Mouse (Mus musculus): ENCODE measurements around the gene Tcte1. TPM values are rescaled to one million over a fixed set of nuclear protein-coding genes. Genes with fewer than 3 reads are reported as not detected.

The Tcte1 gene
- polyA plus RNA-seq, 1 experiment from 2014 or later: 5.2 TPM

GRCm38 (mm10) chr17:45542129-45542528, 18.9 kb downstream of the Tcte1 start:
- no peak overlapping the region for H3K9ac ChIP-seq
- H3K4me1 ChIP-seq (replicated peaks): peaks cover 36% of the 10 kb centered on the region
- H3K9me3 ChIP-seq: no peaks in the 10 kb centered on the region
- WGBS: 42% methylated on average over 6 of the region's 6 CpGs
- H3K4me2 ChIP-seq: no peak overlapping the region
- H3K27ac ChIP-seq (replicated peaks): no peak overlapping the region
- peaks cover 17% of the 10 kb centered on the region for H3K27me3 ChIP-seq
- no peak overlapping the region for H3K4me3 ChIP-seq
- peaks cover 12% of the 10 kb centered on the region; the same call in 1 of the 2 replicates for H3K36me3 ChIP-seq
- no peak for ATAC-seq (ENCODE audit: low FRiP score, low read depth)

GRCm38 (mm10) chr17:45542705-45543104, 19.5 kb downstream of the Tcte1 start:
- Histone ChIP-seq H3K4me1 (replicated peaks) (peaks cover 41% of the 10 kb centered on the region), H3K27ac (replicated peaks) (no peak overlapping the region), H3K4me3 (no peak overlapping the region), H3K9ac (no peak overlapping the region), H3K27me3 (peaks cover 22% of the 10 kb centered on the region), H3K4me2 (no peak overlapping the region), H3K36me3 (peaks cover 12% of the 10 kb centered on the region; the same call in 1 of the 2 replicates), H3K9me3 (no peaks in the 10 kb centered on the region)
- ATAC-seq (ENCODE audit: low FRiP score, low read depth): no peak
- 80% methylated on average over 2 of the region's 2 CpGs for WGBS

GRCm38 (mm10) chr17:45543115-45543514, 19.9 kb downstream of the Tcte1 start:
- Histone ChIP-seq H3K9me3 (no peaks in the 10 kb centered on the region), H3K4me2 (no peak overlapping the region), H3K9ac (no peak overlapping the region), H3K36me3 (peaks cover 12% of the 10 kb centered on the region; the same call in 1 of the 2 replicates), H3K4me3 (no peak overlapping the region), H3K27me3 (peaks cover 23% of the 10 kb centered on the region), H3K27ac (replicated peaks) (no peak overlapping the region), H3K4me1 (replicated peaks) (peaks cover 45% of the 10 kb centered on the region)
- WGBS: 12% methylated on average over 1 of the region's 1 CpGs
- no peak for ATAC-seq (ENCODE audit: low FRiP score, low read depth)

GRCm38 (mm10) chr17:45544001-45544872, 21.0 kb downstream of the Tcte1 start:
- Histone ChIP-seq H3K9me3 (no peaks in the 10 kb centered on the region), H3K27ac (replicated peaks) (no peak overlapping the region), H3K4me3 (no peak overlapping the region), H3K9ac (no peak overlapping the region), H3K27me3 (peaks cover 23% of the 10 kb centered on the region), H3K4me1 (replicated peaks) (peaks cover 50% of the 10 kb centered on the region), H3K36me3 (peaks cover 12% of the 10 kb centered on the region; the same call in 1 of the 2 replicates), H3K4me2 (no peak overlapping the region)
- no peak for ATAC-seq (ENCODE audit: low FRiP score, low read depth)
- WGBS: 13% methylated on average over 22 of the region's 24 CpGs

GRCm38 (mm10) chr17:45544873-45545277, 21.6 kb downstream of the Tcte1 start:
- Histone ChIP-seq H3K27me3 (peaks cover 23% of the 10 kb centered on the region), H3K4me1 (replicated peaks) (peaks cover 52% of the 10 kb centered on the region), H3K27ac (replicated peaks) (no peak overlapping the region), H3K4me2 (peak overlapping the region; percentile 37), H3K4me3 (peak overlapping the region; percentile 15), H3K9me3 (no peaks in the 10 kb centered on the region), H3K9ac (no peak overlapping the region), H3K36me3 (peaks cover 12% of the 10 kb centered on the region; the same call in 1 of the 2 replicates)
- 3% methylated on average over 45 of the region's 46 CpGs for WGBS
- ATAC-seq (ENCODE audit: low FRiP score, low read depth): no peak

- Histone ChIP-seq H3K36me3 (peaks cover 12% of the 10 kb centered on the region; the same call in 1 of the 2 replicates), H3K9me3 (no peaks in the 10 kb centered on the region), H3K9ac (no peak overlapping the region), H3K27ac (replicated peaks) (no peak overlapping the region), H3K4me2 (peak overlapping the region; percentile 37), H3K27me3 (peaks cover 23% of the 10 kb centered on the region), H3K4me1 (replicated peaks) (peaks cover 57% of the 10 kb centered on the region), H3K4me3 (peak overlapping the region; percentile 15)
- 12% methylated on average over 74 of the region's 74 CpGs for WGBS
- ATAC-seq (ENCODE audit: low FRiP score, low read depth): no peak
Measured at GRCm38 (mm10) chr17:45545278-45545961, 22.2 kb downstream of the Tcte1 start.

GRCm38 (mm10) chr17:45546941-45547340, 23.7 kb downstream of the Tcte1 start:
- WGBS: 67% methylated on average over 16 of the region's 16 CpGs
- Histone ChIP-seq H3K4me1 (replicated peaks) (peaks cover 60% of the 10 kb centered on the region), H3K9me3 (no peaks in the 10 kb centered on the region), H3K4me3 (no peak overlapping the region), H3K4me2 (peak overlapping the region; percentile 69), H3K27ac (replicated peaks) (no peak overlapping the region), H3K9ac (no peak overlapping the region), H3K36me3 (peaks cover 12% of the 10 kb centered on the region; the same call in 1 of the 2 replicates), H3K27me3 (peaks cover 23% of the 10 kb centered on the region)
- ATAC-seq (ENCODE audit: low FRiP score, low read depth): no peak

GRCm38 (mm10) chr17:45547461-45548190, 24.4 kb downstream of the Tcte1 start:
- no peak overlapping the region for H3K9ac ChIP-seq
- H3K9me3 ChIP-seq: no peaks in the 10 kb centered on the region
- ATAC-seq (ENCODE audit: low FRiP score, low read depth): no peak
- no peak overlapping the region for H3K27ac ChIP-seq (replicated peaks)
- peak overlapping the region; percentile 86 for H3K4me3 ChIP-seq
- peaks cover 12% of the 10 kb centered on the region; the same call in 1 of the 2 replicates for H3K36me3 ChIP-seq
- 78% methylated on average over 5 of the region's 5 CpGs for WGBS
- peak overlapping the region; percentile 69 for H3K4me2 ChIP-seq
- H3K4me1 ChIP-seq (replicated peaks): peaks cover 61% of the 10 kb centered on the region
- H3K27me3 ChIP-seq: peaks cover 23% of the 10 kb centered on the region

GRCm38 (mm10) chr17:45548541-45549512, 25.6 kb downstream of the Tcte1 start:
- Histone ChIP-seq H3K4me1 (replicated peaks) (peaks cover 56% of the 10 kb centered on the region), H3K4me3 (peak overlapping the region; percentile 86), H3K36me3 (peaks cover 12% of the 10 kb centered on the region; the same call in 1 of the 2 replicates), H3K9me3 (no peaks in the 10 kb centered on the region), H3K27ac (replicated peaks) (peak overlapping the region; percentile 93), H3K4me2 (peak overlapping the region; percentile 69), H3K9ac (peak overlapping the region; percentile 99), H3K27me3 (peaks cover 23% of the 10 kb centered on the region)
- 4% methylated on average over 19 of the region's 68 CpGs for WGBS
- peak; percentile 69 for ATAC-seq (ENCODE audit: low FRiP score, low read depth)

- Histone ChIP-seq H3K4me1 (replicated peaks) (peaks cover 47% of the 10 kb centered on the region), H3K4me3 (peak within 1 kb of the TSS; percentile 86), H3K9ac (peak within 1 kb of the TSS; percentile 99), H3K4me2 (peak within 1 kb of the TSS; percentile 69), H3K27me3 (peaks cover 24% of the 10 kb centered on the region), H3K27ac (replicated peaks) (peak within 1 kb of the TSS; percentile 93), H3K9me3 (no peaks in the 10 kb centered on the region), H3K36me3 (peaks cover 8% of the 10 kb centered on the region; the same call in 1 of the 2 replicates)
- WGBS: under 1% methylated on average over 11 of the region's 29 CpGs
- peak; percentile 67 for ATAC-seq (ENCODE audit: low FRiP score, low read depth)
Measured at GRCm38 (mm10) chr17:45549617-45550181, 26.5 kb downstream of the Tcte1 start, which contains the start of gene Tmem151b. Gene Tmem151b (minus strand): TSS chr17:45549677.

Data from hindbrain, embryonic 15.5 days (tissue).